Mouse (Mus musculus) neural tube, embryonic 14.5 days (tissue): ENCODE measurements at regions not wholly inside any gene's neighbourhood (a gene's known extent, or its start where the extent isn't known, plus 50 kb on each side); places are given as distances from the start of the nearest gene placed in this dataset.

Source experiments
- ATAC-seq: fragments of 200-750 bp; cut with Nextera tagmentation; 2 replicates; pipeline ENCODE4 v1.8.0; 2017; ENCODE audit warnings: low read depth, mild to moderate bottlenecking, moderate TSS enrichment, moderate library complexity
- H3K27ac ChIP-seq: fragments of 300-500 bp; sonication (generic); 2 replicates; pipeline ENCODE4 v1.5.1; 2014; ENCODE audit warnings: low read depth, mild to moderate bottlenecking, control low read depth, low read length, moderate library complexity, mixed read lengths
- H3K27me3 ChIP-seq: fragments of 300-500 bp; sonication (generic); 2 replicates; pipeline ENCODE4 v1.6.1; 2014; ENCODE audit warnings: low read length; ENCODE audit not compliant: control insufficient read depth, insufficient read depth
- H3K36me3 ChIP-seq: fragments of 300-500 bp; sonication (generic); 2 replicates; pipeline ENCODE4 v1.6.1; 2014; ENCODE audit warnings: low read length, mixed read lengths; ENCODE audit not compliant: control insufficient read depth, insufficient read depth
- H3K4me1 ChIP-seq: fragments of 300-500 bp; sonication (generic); 2 replicates; pipeline ENCODE4 v1.6.1; 2014; ENCODE audit warnings: low read length; ENCODE audit not compliant: control insufficient read depth, insufficient read depth
- H3K4me2 ChIP-seq: fragments of 300-500 bp; sonication (generic); 2 replicates; pipeline ENCODE4 v1.6.1; 2014; ENCODE audit warnings: mild to moderate bottlenecking, low read depth, low read length, control low read depth
- H3K4me3 ChIP-seq: fragments of 300-500 bp; sonication (generic); 2 replicates; pipeline ENCODE4 v1.5.1; 2014; ENCODE audit warnings: low read depth, low read length, control low read depth, mixed read lengths
- H3K9ac ChIP-seq: fragments of 300-500 bp; sonication (generic); replicated peaks from 2 replicates; pipeline ENCODE4 v1.6.1; 2014; ENCODE audit warnings: low read depth, mild to moderate bottlenecking, control low read depth, low read length, mixed read lengths
- H3K9me3 ChIP-seq: fragments of 300-500 bp; sonication (generic); 2 replicates; pipeline ENCODE4 v1.6.1; 2016; ENCODE audit warnings: low read length; ENCODE audit not compliant: control insufficient read depth
- WGBS: fragments of 180-500 bp; shearing (Covaris S2); extraction: QIAGEN DNeasy Blood & Tissue Kit; methylation state at CpG from one replicate; pipeline ENCODE4 v1.1.7; 2014; 5-methylcytosine and 5-hydroxymethylcytosine counted together

GRCm38 (mm10) chr14:24731872-24732525 lies 245.1 kb downstream of the Rps24 start:
- Histone ChIP-seq H3K36me3 (no peaks in the 10 kb centered on the region), H3K4me2 (no peak overlapping the region), H3K4me1 (0 out of 2 replicates have a peak, but pooled peaks cover 3% of the 10 kb centered on the region), H3K9me3 (no peaks in the 10 kb centered on the region), H3K9ac (no peak overlapping the region), H3K27ac (peak overlapping the region; percentile 72), H3K27me3 (no peaks in the 10 kb centered on the region), H3K4me3 (no peak overlapping the region)
- whole genome bisulfite sequencing, result 42% methylated on average over 5 of the region's 5 CpGs
- no peak; the same call in 1 of the 2 replicates for ATAC-seq

- Histone ChIP-seq H3K4me2 (no peak overlapping the region), H3K36me3 (no peaks in the 10 kb centered on the region), H3K9me3 (no peaks in the 10 kb centered on the region), H3K27ac (no peak overlapping the region), H3K4me1 (0 out of 2 replicates have a peak, but pooled peaks cover 3% of the 10 kb centered on the region), H3K27me3 (no peaks in the 10 kb centered on the region), H3K9ac (no peak overlapping the region), H3K4me3 (no peak overlapping the region)
- ATAC-seq, result no peak
- 91% methylated on average over 7 of the region's 7 CpGs for WGBS
Observed at GRCm38 (mm10) chr14:24733326-24733725, 246.4 kb downstream of the Rps24 start.

GRCm38 (mm10) chr14:24738869-24739268 lies 251.9 kb downstream of the Rps24 start:
- no peak for ATAC-seq
- H3K4me1 ChIP-seq, result no peaks in the 10 kb centered on the region
- no peaks in the 10 kb centered on the region for H3K27me3 ChIP-seq
- H3K4me3 ChIP-seq, result no peak overlapping the region
- H3K9ac ChIP-seq, result no peak overlapping the region
- no peaks in the 10 kb centered on the region for H3K36me3 ChIP-seq
- H3K9me3 ChIP-seq, result no peaks in the 10 kb centered on the region
- no peak overlapping the region for H3K27ac ChIP-seq
- H3K4me2 ChIP-seq, result no peak overlapping the region

GRCm38 (mm10) chr14:24744451-24744850 lies 257.5 kb downstream of the Rps24 start:
- no peaks in the 10 kb centered on the region for H3K36me3 ChIP-seq
- H3K27me3 ChIP-seq, result no peaks in the 10 kb centered on the region
- ATAC-seq, result no peak
- H3K9me3 ChIP-seq, result no peaks in the 10 kb centered on the region
- no peaks in the 10 kb centered on the region for H3K4me1 ChIP-seq
- 55% methylated on average over 2 of the region's 2 CpGs for whole genome bisulfite sequencing
- H3K9ac ChIP-seq, result no peak overlapping the region
- no peak overlapping the region for H3K4me3 ChIP-seq
- H3K27ac ChIP-seq, result no peak overlapping the region
- no peak overlapping the region for H3K4me2 ChIP-seq

- Histone ChIP-seq H3K9ac (no peak overlapping the region), H3K27me3 (no peaks in the 10 kb centered on the region), H3K4me1 (no peaks in the 10 kb centered on the region), H3K9me3 (no peaks in the 10 kb centered on the region), H3K36me3 (no peaks in the 10 kb centered on the region), H3K27ac (no peak overlapping the region), H3K4me2 (no peak overlapping the region), H3K4me3 (no peak overlapping the region)
- ATAC-seq, result no peak
- WGBS, result 52% methylated on average over 3 of the region's 3 CpGs
Observed at GRCm38 (mm10) chr14:24745730-24746129, 258.8 kb downstream of the Rps24 start.

GRCm38 (mm10) chr14:24747471-24747795 lies 260.5 kb downstream of the Rps24 start:
- H3K27ac ChIP-seq, result no peak overlapping the region
- no peaks in the 10 kb centered on the region for H3K27me3 ChIP-seq
- H3K36me3 ChIP-seq, result no peaks in the 10 kb centered on the region
- H3K4me1 ChIP-seq, result no peaks in the 10 kb centered on the region
- no peak for ATAC-seq
- H3K9ac ChIP-seq, result no peak overlapping the region
- no peak overlapping the region for H3K4me2 ChIP-seq
- no peaks in the 10 kb centered on the region for H3K9me3 ChIP-seq
- H3K4me3 ChIP-seq, result no peak overlapping the region
- 49% methylated on average over 4 of the region's 4 CpGs for WGBS

GRCm38 (mm10) chr14:24747796-24748496 lies 261.0 kb downstream of the Rps24 start:
- H3K4me2 ChIP-seq, result no peak overlapping the region
- WGBS, result 65% methylated on average over 7 of the region's 7 CpGs

GRCm38 (mm10) chr14:24748497-24748862 lies 261.6 kb downstream of the Rps24 start:
- WGBS, result 81% methylated on average over 2 of the region's 2 CpGs
- ATAC-seq, result no peak
- no peaks in the 10 kb centered on the region for H3K27me3 ChIP-seq
- H3K4me3 ChIP-seq, result no peak overlapping the region
- no peak overlapping the region for H3K4me2 ChIP-seq
- H3K9me3 ChIP-seq, result no peaks in the 10 kb centered on the region
- no peaks in the 10 kb centered on the region for H3K36me3 ChIP-seq
- no peaks in the 10 kb centered on the region for H3K4me1 ChIP-seq
- no peak overlapping the region for H3K27ac ChIP-seq
- H3K9ac ChIP-seq, result no peak overlapping the region

More at GRCm38 (mm10) chr14:24747796-24748496, 261.0 kb downstream of the Rps24 start:
- no peak for ATAC-seq
- no peaks in the 10 kb centered on the region for H3K4me1 ChIP-seq
- H3K9ac ChIP-seq, result no peak overlapping the region
- no peak overlapping the region for H3K4me3 ChIP-seq
- H3K27me3 ChIP-seq, result no peaks in the 10 kb centered on the region
- H3K36me3 ChIP-seq, result no peaks in the 10 kb centered on the region
- no peaks in the 10 kb centered on the region for H3K9me3 ChIP-seq
- H3K27ac ChIP-seq, result no peak overlapping the region

GRCm38 (mm10) chr14:24749313-24749712 lies 262.4 kb downstream of the Rps24 start:
- WGBS, result 78% methylated on average over 9 of the region's 9 CpGs
- Histone ChIP-seq H3K4me1 (no peaks in the 10 kb centered on the region), H3K27me3 (no peaks in the 10 kb centered on the region), H3K4me3 (no peak overlapping the region), H3K9ac (no peak overlapping the region), H3K27ac (no peak overlapping the region), H3K4me2 (no peak overlapping the region), H3K36me3 (no peaks in the 10 kb centered on the region), H3K9me3 (no peaks in the 10 kb centered on the region)
- ATAC-seq, result no peak
